Mouse (Mus musculus): ENCODE data around the gene Tmem183a. TPM values are rescaled to one million over a fixed set of nuclear protein-coding genes. Genes with fewer than 3 reads are reported as not detected.

Gene Tmem183a
- total RNA-seq, 2 experiments from 2014 or later, result 10.1 to 10.4 TPM

DNA sequence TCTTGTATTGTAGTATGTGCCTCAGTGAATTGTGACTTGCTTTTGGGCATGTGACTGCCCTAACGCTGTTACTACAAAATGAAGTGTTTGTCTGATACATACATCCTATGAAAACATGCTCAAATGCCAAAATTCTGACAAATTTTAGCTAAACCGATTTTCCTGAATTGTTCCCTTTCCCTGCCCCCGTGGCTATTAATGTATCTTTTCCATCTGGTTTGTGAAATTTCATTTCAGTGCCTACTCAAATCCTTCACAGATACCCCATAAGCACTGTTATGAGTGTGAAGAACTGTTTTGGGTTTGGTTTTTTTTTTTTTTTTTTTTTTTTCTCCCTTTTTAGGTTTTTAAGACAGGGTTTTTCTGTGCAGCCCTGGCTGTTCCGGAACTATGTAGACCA lies 16.7 kb downstream of the Tmem183a start:
- DNase-seq (ENCODE audit: low spot score), result no peak

DNA sequence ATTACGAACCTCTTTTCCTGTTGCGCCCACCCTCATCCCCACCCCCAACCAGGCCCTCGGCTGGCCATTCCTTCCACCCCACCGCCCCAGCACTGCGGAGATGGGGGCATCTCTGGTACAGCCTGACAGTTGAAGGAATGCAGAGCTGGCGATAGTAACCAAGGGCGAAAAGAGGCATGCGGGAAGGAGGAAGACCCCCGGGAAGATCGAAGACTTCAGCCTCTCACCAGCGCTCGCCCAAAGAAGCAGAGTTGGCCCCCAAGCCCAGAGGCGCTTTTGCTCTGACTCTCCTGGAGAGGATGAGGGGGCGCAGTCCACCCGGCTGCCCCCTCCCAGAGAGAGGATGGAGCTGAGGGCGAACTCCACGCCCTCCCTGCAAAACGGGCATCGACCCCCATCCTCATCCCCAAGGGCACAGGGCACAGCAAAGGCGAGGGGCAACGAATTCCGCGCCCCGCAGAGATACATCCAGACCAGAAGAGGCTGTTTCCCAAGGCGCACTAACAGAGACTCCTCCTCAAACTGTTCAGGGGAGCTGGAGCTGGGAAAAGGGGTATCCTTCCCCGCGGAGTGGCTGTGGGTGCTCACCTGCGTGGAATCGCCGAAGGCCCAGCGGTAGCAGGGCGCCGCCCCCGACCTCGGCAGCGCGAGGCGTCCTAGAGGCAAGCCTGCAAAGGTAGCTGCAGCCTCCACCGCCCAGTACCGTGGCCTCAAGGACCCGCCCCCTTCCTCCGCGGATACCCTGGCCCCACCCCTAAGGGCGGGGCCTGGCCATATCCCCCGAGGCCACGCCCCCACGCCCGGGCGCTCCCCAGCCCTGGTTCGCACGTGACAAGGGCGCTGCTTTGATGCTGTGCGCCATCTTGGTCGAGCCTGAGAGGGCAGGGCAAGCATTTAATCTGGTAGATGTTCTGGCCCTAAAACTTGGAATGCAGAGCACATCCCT lies 17.5 kb downstream of the Tmem183a start:
- DNase-seq (ENCODE audit: low spot score), result no peak

DNA sequence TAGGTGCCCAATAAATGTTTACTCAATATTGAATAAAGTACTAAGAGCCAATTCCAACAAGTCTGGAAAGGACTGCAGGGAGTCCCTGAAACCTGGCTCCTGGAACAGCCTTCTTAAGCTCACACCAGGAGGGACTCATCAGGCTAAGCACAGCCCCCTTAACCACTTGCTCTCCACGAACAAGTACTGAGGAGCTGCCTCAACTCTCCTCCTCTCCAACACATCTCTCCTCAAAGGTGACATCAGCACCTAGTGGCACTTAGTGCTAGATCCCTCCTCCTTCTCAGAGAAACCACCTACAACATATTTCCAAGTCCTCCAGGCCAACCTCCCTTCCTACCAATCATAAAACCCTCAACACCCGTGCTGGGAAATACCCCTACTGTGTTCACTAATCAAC lies 18.2 kb downstream of the Tmem183a start:
- no peak for DNase-seq (ENCODE audit: low spot score)

DNA sequence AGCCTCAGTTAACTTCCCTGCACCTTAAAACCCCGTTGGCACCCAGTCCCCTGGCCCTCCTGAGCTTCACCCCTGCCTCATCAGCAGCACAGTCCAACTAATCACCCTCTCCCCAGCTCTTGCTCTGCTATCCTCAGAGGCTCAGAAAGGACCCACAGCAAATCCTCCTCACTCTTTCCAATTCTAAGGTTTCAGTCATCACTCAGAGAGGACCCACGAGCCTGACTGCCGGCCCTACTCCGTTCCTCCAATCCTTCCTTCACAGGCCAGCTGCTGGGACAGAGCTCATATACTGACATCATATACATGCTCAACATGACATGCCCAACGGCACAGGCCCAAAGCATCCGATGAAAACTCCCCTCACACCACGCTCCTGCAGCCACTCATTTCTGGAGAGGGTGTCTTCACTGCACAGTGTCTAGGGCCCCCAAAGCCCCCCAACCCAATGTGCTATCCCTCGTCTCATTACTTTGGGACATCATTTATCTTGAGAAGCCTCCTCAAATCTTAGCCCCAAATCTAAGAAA lies 18.9 kb downstream of the Tmem183a start:
- DNase-seq (ENCODE audit: low spot score), result no peak

DNA sequence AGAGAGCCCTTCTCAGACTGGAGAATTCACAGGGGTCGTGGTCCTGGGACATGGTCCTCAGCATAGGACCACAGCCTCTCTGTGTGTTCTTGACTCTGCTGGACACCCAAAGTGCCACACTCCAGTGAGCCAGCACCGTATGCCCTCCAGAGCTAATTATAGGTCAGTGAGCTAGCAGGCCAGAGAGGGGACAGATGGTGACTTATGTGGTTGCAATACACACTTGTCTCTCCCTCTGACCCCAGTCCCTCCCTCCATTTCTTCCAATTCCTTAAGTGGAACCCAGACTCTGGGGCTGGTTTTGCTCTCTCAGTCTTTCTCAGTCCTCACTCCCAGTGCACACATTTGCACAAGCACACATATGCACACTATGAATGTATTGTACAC lies 19.5 kb downstream of the Tmem183a start:
- DNase-seq (ENCODE audit: low spot score), result peak; percentile 57

DNA sequence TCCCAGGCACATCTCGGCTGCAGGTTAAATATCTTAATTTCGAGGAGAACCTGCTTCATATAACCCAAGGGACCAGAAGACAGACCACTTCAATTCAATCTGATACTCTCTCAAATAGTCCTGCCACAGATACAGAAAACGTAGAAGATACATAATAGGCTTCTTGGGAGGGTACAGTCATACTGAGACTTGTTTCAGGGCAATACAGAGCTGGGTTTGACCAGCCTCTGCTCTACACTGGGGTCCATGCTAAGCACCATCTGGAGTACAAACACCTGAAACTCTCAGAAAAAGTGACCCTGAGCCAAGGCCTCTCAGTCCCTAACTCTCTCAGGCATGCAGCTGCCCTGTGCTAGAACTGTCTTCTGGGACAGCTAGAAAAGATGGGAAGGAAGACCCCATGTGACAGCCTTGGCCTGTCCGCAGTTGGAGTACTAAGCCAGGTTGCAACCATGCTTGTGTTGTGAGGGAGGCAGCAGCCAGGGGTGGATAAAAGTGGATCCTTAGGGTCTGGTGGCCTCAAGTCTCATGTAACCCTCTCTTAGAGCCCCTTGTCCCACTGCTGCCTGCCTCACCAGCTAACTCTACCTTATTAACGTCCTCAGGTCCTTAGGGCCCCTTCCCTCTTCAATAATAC lies 20.0 kb downstream of the Tmem183a start:
- no peak for DNase-seq (ENCODE audit: low spot score)

DNA sequence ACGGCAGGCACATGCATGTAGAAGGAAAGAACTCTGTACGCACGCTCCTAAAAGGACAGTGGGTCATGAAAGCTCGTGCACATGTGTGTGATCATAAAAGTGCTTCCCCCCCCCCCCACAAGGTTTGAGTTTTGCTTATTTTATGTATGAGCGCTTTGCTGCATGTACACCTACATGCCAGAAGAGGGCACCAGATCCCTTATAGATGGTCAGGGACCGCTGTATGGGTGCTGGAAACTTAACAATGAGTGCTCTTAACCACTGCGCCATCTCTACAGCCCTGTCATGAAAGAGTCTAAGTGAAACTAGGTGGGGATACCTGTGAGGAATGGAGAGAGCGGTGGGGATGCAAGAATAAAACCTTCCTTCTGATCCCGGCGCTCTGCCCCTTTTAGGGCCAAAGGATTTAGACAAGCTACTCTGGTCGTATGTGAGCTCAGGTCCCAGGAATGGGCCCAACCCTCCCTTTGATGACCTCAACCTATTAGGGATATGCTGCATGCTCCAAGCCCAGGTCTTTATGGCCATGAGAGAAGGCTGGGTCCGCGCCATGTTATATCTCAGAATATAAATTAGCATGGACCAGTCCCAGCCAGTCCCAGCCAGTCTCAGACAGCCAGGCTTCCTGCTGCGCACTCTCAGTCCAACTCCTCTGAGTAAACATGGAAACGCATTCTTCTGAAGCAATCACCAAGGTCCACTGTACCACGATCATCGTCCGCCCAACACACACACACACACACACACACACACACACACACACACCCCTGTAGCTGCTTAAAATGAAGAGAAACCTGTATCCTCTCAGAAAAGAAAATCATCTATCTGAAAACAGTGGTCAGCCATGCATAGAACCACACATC lies 21.8 kb downstream of the Tmem183a start:
- DNase-seq (ENCODE audit: low spot score), result no peak

DNA sequence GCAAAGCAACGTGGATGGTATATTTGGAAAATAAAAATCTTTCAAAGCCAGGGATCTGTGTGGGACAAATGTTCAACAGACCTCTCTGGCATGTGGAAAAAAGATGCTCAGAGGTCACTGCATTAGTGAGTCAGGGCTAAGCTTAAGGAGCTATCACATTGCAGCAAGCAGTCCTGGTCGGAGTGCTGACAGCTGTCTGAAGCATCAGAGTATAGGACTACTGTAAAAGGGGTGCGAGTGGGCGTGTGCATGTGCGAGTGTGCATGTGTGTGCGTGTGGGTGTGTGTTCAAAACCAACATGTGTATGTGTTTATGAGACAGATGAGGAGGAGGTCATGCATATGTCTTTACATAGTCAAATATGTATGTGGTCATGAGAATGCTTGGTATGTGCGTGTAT lies 22.6 kb downstream of the Tmem183a start:
- no peak for DNase-seq (ENCODE audit: low spot score)

DNA sequence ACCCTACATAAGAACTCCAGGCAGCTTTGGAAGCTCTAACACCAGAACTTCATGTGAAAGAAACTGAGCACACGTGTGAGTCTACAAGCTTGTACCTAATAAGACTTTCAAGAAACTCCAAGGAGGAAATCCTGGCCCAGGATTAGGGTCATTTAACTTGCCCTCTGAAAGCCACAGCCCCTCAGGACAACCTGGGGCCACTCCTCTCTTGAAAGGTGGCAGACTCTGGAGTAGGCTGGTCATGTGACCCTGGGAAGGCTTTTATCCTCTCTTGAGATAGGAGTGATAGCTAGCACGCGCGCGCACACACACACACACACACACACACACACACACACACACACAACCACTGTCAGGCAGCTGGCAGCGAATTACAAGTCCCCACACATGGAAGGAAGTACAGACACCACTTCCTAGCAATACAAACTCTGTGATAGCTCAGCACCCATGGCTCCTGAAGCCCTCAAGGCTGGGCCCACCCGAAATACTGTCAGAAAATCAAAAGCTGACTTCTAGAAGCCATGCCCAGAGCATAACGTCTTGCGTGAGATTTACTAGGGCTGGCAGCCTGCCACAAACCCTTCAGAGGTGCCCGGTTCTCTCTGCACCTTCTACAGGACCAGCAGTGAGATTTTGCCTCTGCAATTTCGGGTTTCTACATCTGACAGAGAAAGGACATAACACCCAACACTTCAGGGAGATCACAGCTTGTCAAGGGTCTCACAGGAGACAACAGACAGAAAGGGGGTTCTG lies 24.6 kb downstream of the Tmem183a start:
- DNase-seq (ENCODE audit: low spot score), result no peak

DNA sequence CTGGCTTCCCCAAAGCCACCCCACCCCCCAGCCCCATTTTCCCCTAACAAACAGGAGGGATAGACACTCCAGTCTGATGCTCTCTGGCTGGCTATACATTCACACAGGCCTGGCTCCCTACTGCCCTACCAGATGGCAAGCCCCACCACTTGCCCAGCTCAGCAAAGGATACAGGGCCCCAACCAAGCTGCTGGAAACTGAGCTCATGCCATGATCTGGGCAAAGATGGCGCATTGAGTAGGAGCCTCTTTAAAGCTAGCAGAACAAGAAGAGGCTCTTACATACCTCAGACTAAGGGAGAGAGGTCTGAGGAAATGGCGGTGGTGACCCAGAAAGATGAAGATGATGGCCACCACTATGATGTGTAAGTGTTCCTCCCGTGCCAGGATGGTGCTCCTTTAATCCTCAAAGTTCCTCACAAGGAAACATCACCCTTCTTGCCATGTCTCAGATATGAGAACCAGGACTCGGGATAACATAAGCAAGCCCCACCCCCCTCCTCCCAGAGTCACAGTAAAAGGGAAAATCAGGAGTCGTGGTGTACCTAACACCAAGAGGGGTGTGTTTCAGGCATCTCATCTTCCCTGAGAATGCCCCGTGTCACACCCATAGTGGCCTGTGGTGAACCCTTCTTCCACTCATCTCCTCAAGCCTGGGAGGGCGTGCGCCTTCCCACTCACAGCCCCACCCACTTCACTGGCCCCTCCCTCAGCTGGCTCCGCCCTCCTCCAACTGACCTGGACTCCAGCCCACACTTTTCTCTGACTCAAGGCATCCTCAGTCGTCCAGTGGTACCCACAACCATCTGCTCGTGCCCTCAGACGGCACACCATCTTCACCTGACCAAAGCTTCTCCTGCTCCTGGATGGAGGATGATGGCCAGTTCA lies 25.6 kb downstream of the Tmem183a start:
- no peak for DNase-seq (ENCODE audit: low spot score)

DNA sequence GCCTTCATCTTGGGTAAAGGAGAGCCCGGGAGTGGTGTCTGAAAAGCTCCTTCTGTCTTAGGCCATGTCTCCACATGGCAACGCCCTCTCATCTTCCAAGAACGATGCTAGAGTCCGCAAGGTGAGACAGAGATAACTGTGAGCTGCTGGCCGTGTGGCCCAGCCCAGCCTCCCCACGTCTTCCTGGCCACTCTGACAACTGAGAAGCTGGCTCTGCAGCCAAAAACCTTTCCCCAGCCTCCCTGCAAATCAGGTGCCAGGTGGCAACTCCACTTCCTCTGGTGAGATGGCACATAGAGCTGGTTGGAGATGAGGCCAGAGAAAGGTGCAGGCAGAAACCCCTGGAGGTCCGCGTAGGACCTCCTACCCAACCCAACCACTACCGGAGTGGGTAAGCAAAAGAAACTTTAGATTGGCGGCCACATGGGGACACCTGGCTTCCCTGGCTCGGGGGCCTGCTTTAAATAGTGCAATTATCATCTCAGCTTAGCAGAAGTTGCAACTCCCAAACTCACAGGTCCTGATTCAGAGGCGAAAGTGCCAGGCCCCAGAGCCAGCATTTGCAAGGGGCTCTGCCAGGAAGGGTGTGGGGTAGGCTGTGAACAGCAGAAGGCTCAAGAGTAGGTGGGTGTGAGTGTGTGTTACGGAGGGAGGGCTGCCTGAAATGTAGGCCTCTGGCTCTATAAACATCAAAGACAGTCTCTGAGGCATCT lies 26.4 kb downstream of the Tmem183a start:
- no peak for DNase-seq (ENCODE audit: low spot score)

DNA sequence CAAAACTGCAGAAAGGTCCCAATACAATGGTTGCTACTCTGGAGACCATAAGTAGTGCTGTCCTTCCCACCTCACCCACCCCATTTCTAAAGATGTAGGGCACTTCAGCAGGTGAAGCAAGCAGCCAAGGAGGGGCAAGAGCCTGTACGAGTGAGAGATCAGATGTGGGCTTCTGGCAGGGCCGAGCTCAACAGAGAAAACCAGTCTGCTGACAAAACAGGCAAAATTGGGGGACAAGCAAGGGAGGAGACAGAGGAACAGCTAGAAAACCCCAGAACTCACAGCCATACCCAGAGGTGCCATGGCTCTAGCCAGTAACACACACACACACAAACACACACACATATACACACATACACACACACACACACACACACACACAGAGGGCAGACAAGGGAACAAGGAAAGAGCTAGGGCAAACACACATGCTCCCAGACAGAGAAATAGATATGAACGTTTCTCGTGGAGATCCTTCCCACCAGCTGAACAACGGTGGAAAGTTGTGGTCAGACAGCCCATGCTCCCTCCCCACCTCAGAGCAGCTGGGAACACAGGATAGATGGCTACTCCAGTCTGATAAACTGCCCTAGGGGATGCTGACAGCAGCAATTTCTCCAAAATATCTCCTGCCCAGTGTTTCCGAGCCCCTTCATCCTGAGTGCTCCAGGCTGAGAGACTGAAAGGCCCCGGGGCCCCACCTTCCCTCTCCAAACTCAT lies 27.5 kb downstream of the Tmem183a start:
- DNase-seq (ENCODE audit: low spot score), result no peak

DNA sequence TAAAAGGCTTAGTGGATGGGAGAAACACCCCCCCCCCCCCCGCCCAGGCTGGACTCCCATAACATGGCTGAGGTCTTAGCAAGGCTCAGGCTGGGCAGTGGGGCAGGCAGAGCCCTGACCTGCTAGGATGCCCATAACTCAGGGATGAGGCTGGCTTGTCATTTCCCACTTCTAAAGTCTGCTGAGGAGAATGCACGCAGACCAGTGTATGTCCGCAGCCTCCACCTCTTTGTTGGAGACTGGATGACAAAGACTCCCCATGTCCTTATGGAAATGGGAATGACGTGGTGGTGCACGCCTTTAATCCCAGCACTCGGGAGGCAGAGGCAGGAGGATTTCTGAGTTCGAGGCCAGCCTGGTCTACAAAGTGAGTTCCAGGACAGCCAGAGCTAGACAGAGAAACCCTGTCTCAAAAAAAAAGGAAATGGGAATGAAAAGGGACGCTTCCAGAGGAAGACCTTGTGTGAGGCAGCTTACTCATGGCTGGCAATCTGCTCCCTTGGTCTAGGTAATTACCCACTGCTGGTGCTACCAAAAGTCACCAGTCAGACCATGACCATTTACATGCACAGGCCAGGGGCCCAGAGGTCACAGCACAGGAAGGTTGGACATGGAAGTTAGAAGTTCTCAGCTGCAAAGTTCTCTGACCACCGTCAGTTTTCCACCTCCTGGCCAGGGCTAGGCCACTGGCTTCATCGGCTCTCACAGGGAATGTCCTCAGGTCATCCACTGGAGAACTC lies 28.2 kb downstream of the Tmem183a start:
- no peak for DNase-seq (ENCODE audit: low spot score)

DNA sequence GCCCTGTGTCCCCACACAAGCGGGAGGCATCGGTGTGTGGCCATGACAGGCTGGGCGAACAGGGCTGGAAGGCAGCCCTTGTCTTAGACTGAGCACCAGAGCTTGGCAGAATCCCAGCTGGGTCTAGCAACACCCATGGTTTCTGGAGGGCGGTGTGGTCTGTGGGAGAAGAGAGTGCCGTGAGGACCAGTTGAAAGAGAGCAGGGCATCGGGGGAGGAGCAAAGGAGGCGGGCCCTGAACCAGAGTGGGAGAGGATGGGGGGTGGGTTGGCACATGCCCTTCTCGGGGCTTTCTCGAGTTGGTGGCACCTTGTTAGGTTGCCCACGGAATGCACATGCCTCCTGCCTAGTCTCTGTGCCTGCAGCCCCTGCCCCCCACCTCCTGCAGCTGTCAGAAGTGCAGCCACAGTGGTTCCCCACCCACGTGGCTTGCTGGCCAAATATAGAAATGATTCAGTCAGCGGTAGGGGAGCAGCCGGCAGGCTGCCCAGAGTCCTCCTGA lies 29.0 kb downstream of the Tmem183a start, which contains the start of gene Ppfia4:
Gene Ppfia4 (minus strand): TSS at position 159 of the 502 bp plus-strand sequence.
- peak; percentile 51 for DNase-seq (ENCODE audit: low spot score)

DNA sequence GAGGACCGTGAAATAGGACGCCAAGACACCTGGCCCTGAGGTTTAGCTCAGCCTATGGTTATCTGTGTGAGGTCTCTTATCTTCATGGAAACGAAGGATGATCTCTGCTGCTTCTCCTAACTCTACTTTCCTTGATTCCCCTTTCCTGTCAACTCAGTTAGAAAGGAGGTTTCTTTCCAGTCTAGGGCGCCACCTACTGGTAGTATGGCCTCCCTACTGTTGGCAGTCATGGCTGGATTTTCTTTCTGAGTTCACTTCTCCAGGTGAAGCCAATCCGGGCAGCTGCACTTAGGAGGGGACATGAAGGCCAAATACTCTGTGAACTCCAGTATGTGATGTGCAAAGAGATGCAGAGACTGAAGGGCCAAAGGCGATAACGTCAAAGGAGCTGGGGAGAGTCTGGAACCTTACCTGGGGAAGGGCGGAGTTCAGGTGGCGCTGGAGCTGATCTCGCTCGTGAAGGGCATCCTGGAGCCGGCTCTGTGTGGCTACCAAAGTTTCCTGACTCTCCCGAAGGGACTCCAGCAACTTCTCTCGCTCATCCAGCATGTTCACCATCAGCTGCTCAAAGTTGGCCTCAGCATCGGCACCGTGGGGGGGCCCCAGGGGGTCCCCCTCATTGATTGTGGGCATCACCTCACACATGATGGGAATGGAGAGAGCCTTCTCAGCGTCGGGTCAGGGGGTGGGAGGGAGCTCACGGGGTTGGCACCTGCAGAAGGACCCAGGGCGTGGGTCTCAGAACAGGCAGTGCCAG lies 29.7 kb downstream of the Tmem183a start:
- peak; percentile 87 for DNase-seq (ENCODE audit: low spot score)

DNA sequence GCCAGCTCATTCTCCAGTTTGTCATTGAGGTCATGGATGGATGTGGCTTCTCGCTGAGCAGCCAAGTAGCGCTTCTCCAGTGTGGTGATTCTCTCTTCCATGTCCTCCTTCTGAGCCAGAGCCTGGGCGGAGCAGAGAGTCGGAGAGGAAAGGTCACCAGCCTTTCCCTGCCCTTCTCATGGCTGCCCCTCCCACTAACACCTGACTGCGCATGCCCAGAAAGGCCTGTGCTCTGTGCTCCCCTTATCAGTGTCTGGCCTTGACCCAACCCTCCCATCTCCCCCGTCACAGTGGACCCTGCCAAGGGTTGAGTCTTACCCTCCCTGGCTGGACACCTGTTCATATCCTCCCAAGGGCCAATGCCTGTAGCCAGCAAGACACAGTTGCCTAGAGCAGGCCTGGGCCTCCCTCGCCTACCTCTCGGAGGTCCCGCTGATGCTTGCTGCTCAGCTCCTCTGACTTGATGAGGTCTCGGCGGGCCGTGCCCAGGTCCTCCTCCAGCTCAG lies 34.9 kb downstream of the Tmem183a start:
- DNase-seq (ENCODE audit: low spot score), result no peak

DNA sequence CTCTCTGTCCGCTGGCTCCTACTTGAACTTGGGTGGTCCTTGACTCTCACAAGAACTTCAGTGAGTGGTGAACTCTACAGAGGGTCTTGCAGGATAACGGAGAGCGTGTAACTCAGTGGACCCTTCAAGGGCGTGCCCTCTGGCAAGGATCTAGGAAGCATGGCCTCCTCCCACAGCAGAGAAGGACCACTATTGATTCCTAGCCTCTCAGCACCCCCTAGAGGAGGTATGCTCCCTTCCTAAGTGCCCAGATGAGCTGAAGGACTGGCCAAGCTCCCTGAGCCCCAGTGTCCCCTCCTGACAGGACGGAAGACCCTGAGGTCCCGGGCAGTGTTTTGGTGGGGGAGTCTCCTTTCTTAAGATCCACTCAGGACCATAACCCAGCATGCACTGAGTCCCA lies 39.2 kb downstream of the Tmem183a start:
- peak; percentile 68 for DNase-seq (ENCODE audit: low spot score)

Data from gastrocnemius, adult 18-20 months (tissue).